Mouse (Mus musculus): ENCODE measurements around the gene Prm1. TPM values are rescaled to one million over a fixed set of nuclear protein-coding genes. Genes with fewer than 3 reads are reported as not detected.

Prm1 gene
- polyA plus RNA-seq, 1 experiment from 2014 or later: not detected

DNA sequence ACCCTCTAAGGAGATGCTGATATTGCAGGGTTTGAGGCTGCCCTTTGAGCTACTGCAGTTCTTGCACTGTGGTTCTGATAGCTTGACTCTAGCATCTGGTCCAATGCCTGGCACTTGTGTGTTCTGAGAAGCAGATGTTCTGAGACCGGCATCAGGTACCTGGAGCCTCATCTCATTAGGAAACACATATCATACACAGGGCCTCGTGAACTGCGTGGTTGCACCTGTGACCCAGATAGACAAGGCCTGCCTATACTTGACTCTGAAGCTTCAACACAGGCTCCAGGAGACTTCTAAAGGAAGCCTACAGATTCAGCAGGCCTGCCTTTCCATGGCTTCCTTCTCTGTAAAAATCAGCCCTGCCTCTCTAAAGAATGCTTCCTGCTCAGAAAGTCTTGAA lies 30.7 kb upstream of the Prm1 start:
- Histone ChIP-seq H3K9me3 (ENCODE audit: low read depth, low read length) (no peaks in the 10 kb centered on the region), H3K36me3 (ENCODE audit: insufficient read depth) (peaks cover 7% of the 10 kb centered on the region; the same call in 1 of the 2 replicates), H3K27ac (ENCODE audit: low read depth) (no peak overlapping the region), H3K9ac (no peak overlapping the region), H3K27me3 (ENCODE audit: insufficient read depth, low read length) (no peaks in the 10 kb centered on the region), H3K4me3 (ENCODE audit: low read depth, low read length) (no peak overlapping the region), H3K4me2 (no peak overlapping the region), H3K4me1 (ENCODE audit: insufficient read depth) (peaks cover 13% of the 10 kb centered on the region)
- no peak for DNase-seq
- no peak for TF ChIP-seq CTCF (IDR thresholded peaks at IDR 0.05; ENCODE audit: low read depth)
- 84% methylated on average over 3 of the region's 3 CpGs for WGBS
- no peak for ATAC-seq (ENCODE audit: insufficient read depth)

DNA sequence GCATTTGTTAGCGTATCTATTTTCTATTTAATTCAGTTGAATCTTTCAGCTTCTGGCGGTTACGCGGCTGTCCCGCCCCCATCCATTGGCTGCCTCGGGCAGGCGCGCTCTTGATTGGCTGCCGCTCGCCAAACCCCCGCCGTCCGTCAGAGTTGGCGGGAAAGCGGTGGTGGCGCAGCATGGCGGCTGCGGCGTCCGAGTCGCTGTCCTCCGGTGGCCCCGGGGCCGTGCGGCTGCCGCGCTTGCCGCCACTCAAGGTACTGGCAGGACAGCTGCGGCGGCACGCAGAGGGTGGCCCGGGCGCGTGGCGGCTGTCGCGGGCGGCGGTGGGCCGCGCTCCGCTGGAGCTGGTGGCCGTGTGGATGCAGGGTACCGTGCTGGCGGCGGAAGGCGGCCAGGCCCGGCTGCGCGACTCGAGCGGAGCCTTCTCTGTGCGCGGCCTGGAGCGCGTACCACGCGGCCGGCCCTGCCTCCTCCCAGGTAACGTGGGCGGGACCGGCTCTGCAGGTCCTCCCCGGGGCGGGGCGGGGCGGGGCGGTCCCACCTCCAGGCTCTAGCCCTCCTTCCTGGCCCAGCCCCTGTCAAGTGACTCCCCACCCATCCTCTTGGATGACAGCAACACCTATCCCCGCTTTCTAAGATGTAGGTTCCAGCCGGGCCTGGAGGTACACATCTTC lies 29.4 kb upstream of the Prm1 start, which contains the start of gene Rmi2:
TSS of gene Rmi2 (plus strand) at position 149 of the 677 bp plus-strand sequence.
- peak within 1 kb of the TSS; percentile 83 for H3K9ac ChIP-seq
- ATAC-seq (ENCODE audit: insufficient read depth) (peak; percentile 93), DNase-seq (peak; percentile 95)
- TF ChIP-seq CTCF (IDR thresholded peaks at IDR 0.05; ENCODE audit: low read depth): no peak
- H3K9me3 ChIP-seq (ENCODE audit: low read depth, low read length): no peaks in the 10 kb centered on the region
- under 1% methylated on average over 67 of the region's 69 CpGs for WGBS
- peak within 1 kb of the TSS; percentile 90 for H3K4me2 ChIP-seq
- no peaks in the 10 kb centered on the region for H3K27me3 ChIP-seq (ENCODE audit: insufficient read depth, low read length)
- H3K27ac ChIP-seq (ENCODE audit: low read depth): peak within 1 kb of the TSS; percentile 95
- H3K4me1 ChIP-seq (ENCODE audit: insufficient read depth): peaks cover 13% of the 10 kb centered on the region
- H3K36me3 ChIP-seq (ENCODE audit: insufficient read depth): 0 out of 2 replicates have a peak, but pooled peaks cover 4% of the 10 kb centered on the region
- H3K4me3 ChIP-seq (ENCODE audit: low read depth, low read length): peak within 1 kb of the TSS; percentile 80

DNA sequence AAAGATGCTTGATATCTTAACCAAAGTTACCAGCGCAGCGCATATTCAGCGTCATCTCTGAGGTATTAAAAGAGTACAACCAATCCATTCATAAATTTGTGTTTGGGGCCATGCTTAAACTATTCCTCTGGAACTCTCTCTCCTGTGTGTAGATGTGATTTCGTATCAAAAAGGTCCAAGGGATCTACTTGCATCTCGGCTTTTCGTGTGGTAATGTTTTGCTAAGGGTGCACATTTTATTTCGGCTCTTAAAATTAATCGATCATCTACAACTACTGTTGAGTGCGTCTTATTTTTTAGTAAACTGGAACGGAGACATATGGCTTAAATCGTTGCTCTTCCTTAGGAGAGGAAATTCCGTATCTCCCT lies 28.9 kb upstream of the Prm1 start:
- Histone ChIP-seq H3K4me1 (ENCODE audit: insufficient read depth) (peaks cover 13% of the 10 kb centered on the region), H3K4me3 (ENCODE audit: low read depth, low read length) (peak overlapping the region; percentile 80), H3K27ac (ENCODE audit: low read depth) (no peak overlapping the region; the same call in 1 of the 2 replicates), H3K9ac (peak overlapping the region; percentile 83), H3K9me3 (ENCODE audit: low read depth, low read length) (no peaks in the 10 kb centered on the region), H3K4me2 (peak overlapping the region; percentile 90), H3K36me3 (ENCODE audit: insufficient read depth) (no peaks in the 10 kb centered on the region), H3K27me3 (ENCODE audit: insufficient read depth, low read length) (no peaks in the 10 kb centered on the region)
- WGBS: 5% methylated on average over 12 of the region's 12 CpGs
- peak; percentile 55 for DNase-seq
- TF ChIP-seq CTCF (IDR thresholded peaks at IDR 0.05; ENCODE audit: low read depth): no peak
- ATAC-seq (ENCODE audit: insufficient read depth): peak; percentile 3; the same call in 1 of the 2 replicates

DNA sequence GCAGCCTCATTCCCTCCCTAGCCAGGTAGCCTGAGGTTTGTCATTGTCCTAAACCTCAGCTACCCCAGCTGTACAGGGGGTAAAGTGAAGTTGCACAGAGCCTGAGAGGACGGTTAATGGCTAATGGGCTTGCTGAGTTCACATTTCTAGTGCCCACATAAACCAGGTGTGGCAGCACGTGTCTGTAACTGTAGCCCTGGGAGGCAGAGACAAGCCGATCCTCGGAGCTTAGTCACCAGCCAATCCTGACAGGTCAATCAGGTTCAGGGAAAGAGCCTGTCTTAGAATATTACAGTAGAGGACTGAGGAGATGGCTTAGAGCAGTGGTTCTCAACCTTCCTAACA lies 22.8 kb upstream of the Prm1 start:
- 69% methylated on average over 4 of the region's 4 CpGs for WGBS

DNA sequence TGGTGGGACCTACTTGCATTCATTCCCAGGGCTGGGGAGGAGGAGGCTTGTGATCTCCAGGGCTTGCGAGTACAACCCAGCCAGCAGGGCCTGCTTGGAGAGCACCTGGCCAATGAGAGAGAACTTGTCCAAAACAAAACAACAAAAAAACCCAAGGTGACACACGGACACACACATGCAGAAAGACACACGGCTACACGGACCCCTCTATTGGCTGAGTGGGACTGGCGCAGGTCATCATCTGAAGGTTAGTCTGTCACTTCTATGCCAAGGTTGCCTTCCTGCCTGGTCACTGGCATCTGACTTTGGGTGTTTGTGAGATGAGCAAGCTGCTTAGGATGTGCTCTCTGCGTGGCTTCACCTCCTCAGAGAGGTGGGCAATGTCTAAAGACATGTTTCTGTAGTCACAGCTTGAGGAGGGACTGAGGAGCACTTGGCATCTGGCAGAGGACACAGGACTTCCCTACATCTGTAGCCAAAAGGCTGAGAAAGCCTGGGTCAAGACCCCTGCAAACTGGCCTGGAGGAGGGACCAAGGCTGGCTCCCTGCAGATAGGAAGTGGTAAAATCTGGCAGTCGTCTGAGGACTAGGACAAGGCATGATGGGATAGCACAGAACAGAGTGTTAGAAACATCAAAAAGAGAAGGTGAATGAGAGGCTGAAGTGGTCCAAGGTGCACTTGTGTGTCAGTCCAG lies 22.3 kb upstream of the Prm1 start:
- Histone ChIP-seq H3K4me1 (ENCODE audit: insufficient read depth) (no peaks in the 10 kb centered on the region), H3K9me3 (ENCODE audit: low read depth, low read length) (no peaks in the 10 kb centered on the region), H3K4me2 (no peak overlapping the region), H3K27me3 (ENCODE audit: insufficient read depth, low read length) (no peaks in the 10 kb centered on the region), H3K27ac (ENCODE audit: low read depth) (no peak overlapping the region), H3K4me3 (ENCODE audit: low read depth, low read length) (no peak overlapping the region), H3K36me3 (ENCODE audit: insufficient read depth) (no peaks in the 10 kb centered on the region), H3K9ac (no peak overlapping the region)
- WGBS: 73% methylated on average over 7 of the region's 7 CpGs
- no peak for ATAC-seq (ENCODE audit: insufficient read depth)
- no peak for DNase-seq
- no peak for TF ChIP-seq CTCF (IDR thresholded peaks at IDR 0.05; ENCODE audit: low read depth)

More for the DNA sequence above, 22.8 kb upstream of the Prm1 start:
- H3K27ac ChIP-seq (ENCODE audit: low read depth): no peak overlapping the region
- no peak overlapping the region for H3K4me3 ChIP-seq (ENCODE audit: low read depth, low read length)
- H3K9ac ChIP-seq: no peak overlapping the region
- TF ChIP-seq CTCF (IDR thresholded peaks at IDR 0.05; ENCODE audit: low read depth): no peak
- H3K9me3 ChIP-seq (ENCODE audit: low read depth, low read length): no peaks in the 10 kb centered on the region
- no peak for ATAC-seq (ENCODE audit: insufficient read depth)
- no peaks in the 10 kb centered on the region for H3K27me3 ChIP-seq (ENCODE audit: insufficient read depth, low read length)
- H3K4me2 ChIP-seq: no peak overlapping the region
- no peaks in the 10 kb centered on the region for H3K36me3 ChIP-seq (ENCODE audit: insufficient read depth)
- no peaks in the 10 kb centered on the region for H3K4me1 ChIP-seq (ENCODE audit: insufficient read depth)
- no peak for DNase-seq

DNA sequence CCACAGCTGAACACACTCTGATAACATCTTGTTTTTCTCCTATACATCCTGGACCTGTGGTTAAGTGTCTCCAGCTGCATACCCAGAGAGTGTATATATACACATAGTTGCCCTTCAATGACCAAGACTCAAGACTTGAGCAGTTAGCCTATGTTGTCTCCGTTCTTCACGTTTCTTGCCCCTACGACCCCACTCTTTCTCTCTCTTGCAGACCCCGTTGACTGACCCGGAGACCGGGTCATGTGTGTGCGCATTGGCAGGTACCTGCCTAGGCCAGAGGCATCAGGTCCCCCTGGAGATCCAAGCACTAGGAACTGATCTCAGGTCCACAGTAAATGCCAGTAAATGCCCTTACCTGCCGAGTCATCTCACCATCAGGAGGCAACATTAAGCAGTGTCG lies 21.6 kb upstream of the Prm1 start:
- H3K4me3 ChIP-seq (ENCODE audit: low read depth, low read length): no peak overlapping the region
- H3K4me1 ChIP-seq (ENCODE audit: insufficient read depth): no peaks in the 10 kb centered on the region
- H3K4me2 ChIP-seq: no peak overlapping the region
- no peaks in the 10 kb centered on the region for H3K36me3 ChIP-seq (ENCODE audit: insufficient read depth)
- ATAC-seq (ENCODE audit: insufficient read depth): no peak
- no peak for DNase-seq
- no peak overlapping the region for H3K9ac ChIP-seq
- no peak for TF ChIP-seq CTCF (IDR thresholded peaks at IDR 0.05; ENCODE audit: low read depth)
- H3K27me3 ChIP-seq (ENCODE audit: insufficient read depth, low read length): no peaks in the 10 kb centered on the region
- no peaks in the 10 kb centered on the region for H3K9me3 ChIP-seq (ENCODE audit: low read depth, low read length)
- WGBS: 85% methylated on average over 9 of the region's 9 CpGs
- no peak overlapping the region for H3K27ac ChIP-seq (ENCODE audit: low read depth)

DNA sequence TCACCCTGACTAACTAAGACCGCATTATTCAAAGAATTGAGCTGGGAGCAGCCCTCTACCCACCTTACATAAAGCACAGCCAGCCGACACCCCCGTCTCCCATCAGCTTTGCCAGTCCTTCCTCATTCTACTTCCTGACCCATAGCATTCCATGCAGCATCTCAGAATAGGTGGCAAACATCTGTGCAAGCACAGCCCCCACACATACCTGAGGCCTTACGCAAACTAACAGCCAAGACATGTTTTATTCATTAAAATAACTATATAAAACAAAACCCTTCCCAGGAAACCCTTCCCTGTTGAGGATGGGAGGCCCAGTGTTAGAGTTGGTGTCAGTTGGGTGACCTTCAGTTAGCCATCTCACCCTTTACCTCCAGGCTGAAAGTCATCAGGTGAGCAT lies 20.2 kb upstream of the Prm1 start:
- Histone ChIP-seq H3K36me3 (ENCODE audit: insufficient read depth) (no peaks in the 10 kb centered on the region), H3K9me3 (ENCODE audit: low read depth, low read length) (no peaks in the 10 kb centered on the region), H3K9ac (no peak overlapping the region), H3K27ac (ENCODE audit: low read depth) (no peak overlapping the region), H3K4me3 (ENCODE audit: low read depth, low read length) (no peak overlapping the region), H3K27me3 (ENCODE audit: insufficient read depth, low read length) (no peaks in the 10 kb centered on the region), H3K4me2 (no peak overlapping the region), H3K4me1 (ENCODE audit: insufficient read depth) (no peaks in the 10 kb centered on the region)
- TF ChIP-seq CTCF (IDR thresholded peaks at IDR 0.05; ENCODE audit: low read depth): no peak
- 79% methylated on average over 4 of the region's 4 CpGs for whole genome bisulfite sequencing
- ATAC-seq (ENCODE audit: insufficient read depth): no peak
- DNase-seq: no peak
